Mouse (Mus musculus) CH12.LX (cell line): ENCODE results near the gene Musk. TPM values are rescaled to one million over a fixed set of nuclear protein-coding genes. Genes with fewer than 3 reads are reported as not detected.

Source experiments
- DNase-seq: peaks from one replicate; pipeline ENCODE4 v3.0.0-alpha.2; 2013; ENCODE audit errors: extremely low read depth
- H3K27ac ChIP-seq: 2 replicates; pipeline ENCODE4 v1.5.1; 2012; ENCODE audit warnings: low read depth, mild to moderate bottlenecking, control low read depth, moderate library complexity; ENCODE audit not compliant: insufficient read depth
- H3K27me3 ChIP-seq: replicated peaks from 2 replicates; pipeline ENCODE3; 2012; ENCODE audit warnings: inconsistent platforms
- H3K36me3 ChIP-seq, 2 experiments: replicated peaks in 1 of 2; 2 replicates each; pipeline versions ENCODE3 to v1.6.1; 2012; ENCODE audit warnings: inconsistent platforms in 1 of 2, low read length in 1 of 2, mild to moderate bottlenecking in 1 of 2, mixed read lengths in 1 of 2, moderate library complexity in 1 of 2; ENCODE audit not compliant: control insufficient read depth in 1 of 2, insufficient read depth in 1 of 2
- H3K4me1 ChIP-seq, 2 experiments: 2 replicates each; pipeline ENCODE4 v1.6.1; 2012; ENCODE audit warnings: inconsistent platforms in 1 of 2, moderate library complexity in 1 of 2; ENCODE audit not compliant: insufficient read depth in 2 of 2, control insufficient read depth in 1 of 2
- H3K4me2 ChIP-seq: 2 replicates; pipeline ENCODE4 v1.6.1; 2012; ENCODE audit warnings: low read depth, mild to moderate bottlenecking, control low read depth; ENCODE audit not compliant: poor library complexity, insufficient read depth, severe bottlenecking
- H3K4me3 ChIP-seq, 3 experiments: fragments of 150-350 bp in 1 of 3; sonication (generic) in 1 of 3; replicated peaks in 1 of 3; 2 replicates each; pipeline versions ENCODE3 to v1.5.1; 2011 to 2012; ENCODE audit warnings: low read depth in 2 of 3, low read length in 2 of 3, mild to moderate bottlenecking in 2 of 3, moderate library complexity in 2 of 3, control low read depth in 1 of 3, improper control_type of control experiment in 1 of 3, inconsistent platforms in 1 of 3, mixed read lengths in 1 of 3; ENCODE audit not compliant: poor library complexity in 1 of 3
- H3K79me2 ChIP-seq: replicated peaks from 2 replicates; pipeline ENCODE4 v1.6.1; 2012; ENCODE audit warnings: mild to moderate bottlenecking, moderate library complexity; ENCODE audit not compliant: control insufficient read depth, poor library complexity, insufficient read depth, severe bottlenecking; ENCODE audit errors: extremely low read depth
- H3K9ac ChIP-seq: 2 replicates; pipeline ENCODE4 v1.6.1; 2012; ENCODE audit warnings: low read depth, mild to moderate bottlenecking, control low read depth, moderate library complexity; ENCODE audit not compliant: insufficient read depth
- H3K9me3 ChIP-seq: replicated peaks from 2 replicates; pipeline ENCODE3; 2012; ENCODE audit warnings: low read length, inconsistent platforms, mixed read lengths
- BHLHE40 ChIP-seq: IDR thresholded peaks from 2 replicates; pipeline ENCODE4 v1.6.1; 2011; ENCODE audit warnings: mild to moderate bottlenecking, low read depth, low read length, improper control_type of control experiment
- CTCF ChIP-seq, 2 experiments: IDR thresholded peaks in 1 of 2; conservative IDR thresholded peaks in 1 of 2; 2 replicates each; pipeline ENCODE4 v1.5.1; 2011 to 2012; ENCODE audit warnings: low read depth in 2 of 2, low read length in 2 of 2, improper control_type of control experiment in 1 of 2, inconsistent platforms in 1 of 2, mild to moderate bottlenecking in 1 of 2, moderate library complexity in 1 of 2
- ELF1 ChIP-seq: IDR thresholded peaks from 2 replicates; pipeline ENCODE4 v1.6.1; 2014; ENCODE audit warnings: low read depth, mild to moderate bottlenecking, inconsistent platforms, low read length, improper control_type of control experiment
- ETS1 ChIP-seq: conservative IDR thresholded peaks from 2 replicates; pipeline ENCODE4 v1.6.1; 2012; ENCODE audit warnings: low read depth, mild to moderate bottlenecking, inconsistent platforms, low read length, improper control_type of control experiment, moderate library complexity
- GABPA ChIP-seq: IDR thresholded peaks from 2 replicates; pipeline ENCODE4 v1.6.1; 2012; ENCODE audit warnings: low read depth, low read length, improper control_type of control experiment, inconsistent platforms; ENCODE audit not compliant: insufficient replicate concordance
- MAFK ChIP-seq: IDR thresholded peaks from 2 replicates; pipeline ENCODE4 v1.6.1; 2011; ENCODE audit warnings: low read length, improper control_type of control experiment; ENCODE audit not compliant: insufficient replicate concordance
- MAX ChIP-seq: IDR thresholded peaks from 2 replicates; pipeline ENCODE4 v1.6.1; 2011; ENCODE audit warnings: low read length, improper control_type of control experiment
- PAX5 ChIP-seq: IDR thresholded peaks from 2 replicates; pipeline ENCODE4 v1.6.1; 2012; ENCODE audit warnings: low read length, inconsistent platforms, mixed read lengths
- POLR2AphosphoS2 ChIP-seq: IDR thresholded peaks from 2 replicates; pipeline ENCODE4 v1.6.1; 2011; ENCODE audit warnings: low read depth, low read length, improper control_type of control experiment
- RAD21 ChIP-seq: IDR thresholded peaks from 2 replicates; pipeline ENCODE4 v1.6.1; 2011; ENCODE audit warnings: low read depth, mild to moderate bottlenecking, low read length, improper control_type of control experiment, moderate library complexity
- SIN3A ChIP-seq: IDR thresholded peaks from 2 replicates; pipeline ENCODE4 v1.6.1; 2012; ENCODE audit warnings: low read length, improper control_type of control experiment, inconsistent platforms
- TBP ChIP-seq: conservative IDR thresholded peaks from 2 replicates; pipeline ENCODE4 v1.6.1; 2011; ENCODE audit warnings: low read depth, low read length, improper control_type of control experiment
- USF1 ChIP-seq: IDR thresholded peaks from 2 replicates; pipeline ENCODE4 v1.6.1; 2014; ENCODE audit warnings: low read depth, mild to moderate bottlenecking, inconsistent platforms, low read length, improper control_type of control experiment
- ZC3H11A ChIP-seq: IDR thresholded peaks from 2 replicates; pipeline ENCODE4 v1.6.1; 2012; ENCODE audit warnings: low read depth, mild to moderate bottlenecking, inconsistent platforms, low read length, improper control_type of control experiment
- ZNF384 ChIP-seq: IDR thresholded peaks from 2 replicates; pipeline ENCODE4 v1.6.1; 2012; ENCODE audit warnings: low read depth, low read length, improper control_type of control experiment, inconsistent platforms
- dilution Hi-C: fragments of 300-500 bp; cut with MboI; formaldehyde crosslinking; loops from 2 replicates; pipeline ENCODE4 v1.14.3; 2020; ENCODE audit warnings: low sequenced_read_pairs; ENCODE audit not compliant: extremely low pct_unique_long_range_greater_than_20kb, extremely low pct_ligation_motif_present
- in situ Hi-C: fragments of 300-500 bp; cut with MboI; formaldehyde crosslinking; loops from 3 replicates; pipeline ENCODE4 v1.14.3; 2019; ENCODE audit warnings: low sequenced_read_pairs, low pct_ligation_motif_present, low pct_unique_long_range_greater_than_20kb, mixed read lengths
- polyA plus RNA-seq: library from polyadenylated mRNA; unstranded; fragments of >175 nt; gene quantifications from 2 replicates; pipeline ENCODE4 v1.2.1, GENCODE M21; 2012; ENCODE audit warnings: low read depth; ENCODE audit not compliant: insufficient read length
- total RNA-seq, 2 experiments: library from RNA; depleted of rRNA; stranded (reverse); fragments of 300-350 nt in 1 of 2; fragments of >200 nt in 1 of 2; gene quantifications; 2 replicates each; pipeline ENCODE4 v1.2.3; 2012 to 2014

The Musk gene
- total and polyA plus RNA-seq, 3 experiments, result not detected

DNA sequence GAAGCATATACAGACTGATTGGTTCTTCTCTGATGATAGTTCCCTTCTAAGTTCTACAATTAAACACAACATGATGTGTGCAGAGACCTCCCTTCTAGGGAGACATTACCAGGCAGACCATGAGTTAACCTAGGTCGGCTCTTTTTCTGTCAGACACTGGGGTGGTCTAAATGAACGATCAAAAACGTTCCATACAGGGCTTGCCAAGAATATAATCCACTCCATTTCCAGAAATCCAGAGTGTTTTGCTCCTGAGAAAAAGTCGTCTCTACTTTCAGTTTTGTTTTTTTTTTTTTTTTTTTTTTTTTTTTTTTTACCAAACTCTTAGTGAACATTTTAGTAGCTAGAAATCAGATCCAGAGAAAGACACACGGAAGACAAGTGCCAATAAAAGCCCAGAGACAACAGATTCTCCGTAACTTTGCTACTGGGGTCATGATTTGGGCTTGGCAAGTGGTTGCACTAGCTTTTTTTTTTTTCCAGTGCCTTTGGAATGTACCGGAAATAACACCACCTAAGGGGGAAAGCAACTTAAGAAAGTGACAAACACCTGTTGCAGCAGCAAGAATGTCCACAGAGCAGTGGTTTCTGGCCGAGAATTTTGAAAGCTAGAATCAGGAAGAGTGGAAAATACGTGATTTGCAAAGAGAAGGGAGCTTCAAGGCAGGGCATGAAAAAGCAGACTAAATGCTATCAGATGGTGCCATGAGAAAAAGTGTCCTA, 769 bp downstream of the Musk start:
- in situ Hi-C loops (loop anchor here (25.0 kb wide), 1 partner anchor 451 kb away; no protein-coding TSS in a partner anchor), dilution Hi-C loops (no loop called here)
- no peaks in the 10 kb centered on the region for H3K9me3 ChIP-seq
- peaks cover 2 to 5% of the 10 kb centered on the region in 2 experiments; a peak in 3 of 4 replicates for H3K4me1 ChIP-seq
- H3K4me2 ChIP-seq, result peak overlapping the region; percentile 94
- H3K27me3 ChIP-seq, result no peaks in the 10 kb centered on the region
- TF ChIP-seq ZNF384 (peak; percentile 69), CTCF (conservative IDR thresholded peaks at IDR 0.05 in 1 of 2, IDR thresholded peaks at IDR 0.05 in 1 of 2; ENCODE audit: low read depth in 2 of 2, low read length in 2 of 2) (no peak), ZC3H11A (no peak), SIN3A (no peak)
- H3K9ac ChIP-seq, result no peak overlapping the region
- no peak overlapping the region for H3K4me3 ChIP-seq
- H3K36me3 ChIP-seq, result no peaks in the 10 kb centered on the region
- H3K79me2 ChIP-seq, result no peaks in the 10 kb centered on the region
- DNase-seq, result no peak
- H3K27ac ChIP-seq, result no peak overlapping the region

DNA sequence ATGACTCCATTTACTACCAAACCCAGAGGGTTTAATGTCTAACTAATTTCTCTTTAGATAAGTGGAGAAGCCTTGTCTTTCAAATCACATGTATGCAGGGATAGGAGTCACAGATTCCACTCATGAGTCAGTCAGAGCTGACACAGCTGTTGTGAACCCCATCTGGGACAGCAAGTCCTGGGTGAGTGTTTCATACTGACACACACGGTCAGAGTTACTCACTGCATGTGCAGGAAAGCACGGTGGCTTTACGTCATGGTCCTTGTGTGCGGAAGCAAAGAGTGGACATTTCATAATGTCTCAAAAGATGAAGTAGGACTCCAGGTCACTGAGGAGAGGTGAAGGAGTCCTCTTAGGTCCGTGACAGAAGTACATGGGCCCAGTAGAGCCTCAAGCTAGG, 3.0 kb downstream of the Musk start:
- Histone ChIP-seq H3K9ac (no peak overlapping the region), H3K9me3 (no peaks in the 10 kb centered on the region), H3K27ac (no peak overlapping the region), H3K4me1 (peaks cover 3 to 5% of the 10 kb centered on the region in 2 experiments; a peak in 3 of 4 replicates), H3K27me3 (no peaks in the 10 kb centered on the region), H3K4me3 (no peak overlapping the region), H3K79me2 (no peaks in the 10 kb centered on the region), H3K4me2 (no peak overlapping the region), H3K36me3 (no peaks in the 10 kb centered on the region)
- dilution Hi-C loops (no loop called here), in situ Hi-C loops (loop anchor here (25.0 kb wide), 1 partner anchor 449 kb away; no protein-coding TSS in a partner anchor)
- no peak for TF ChIP-seq MAFK
- no peak for TF ChIP-seq USF1
- TF ChIP-seq RAD21, result no peak
- no peak for TF ChIP-seq ELF1
- TF ChIP-seq GABPA, result no peak
- TF ChIP-seq MAX, result no peak
- no peak for TF ChIP-seq POLR2AphosphoS2
- TF ChIP-seq ETS1, result 0 out of 2 replicates have a peak, but pooled peaks have one; percentile 8
- TF ChIP-seq PAX5, result no peak
- TF ChIP-seq BHLHE40, result peak; percentile 29; the same call in 1 of the 2 replicates
- TF ChIP-seq TBP, result no peak
- no peak for DNase-seq
